Mouse (Mus musculus): Measurements from ENCODE around the gene Nudcd3. TPM values are rescaled to one million over a fixed set of nuclear protein-coding genes. Genes with fewer than 3 reads are reported as not detected.
A peak's percentile ranks its signal among the peaks of the same experiment; 100 is the strongest.

The Nudcd3 gene
- polyA plus RNA-seq, 1 experiment: 96.0 TPM

DNA sequence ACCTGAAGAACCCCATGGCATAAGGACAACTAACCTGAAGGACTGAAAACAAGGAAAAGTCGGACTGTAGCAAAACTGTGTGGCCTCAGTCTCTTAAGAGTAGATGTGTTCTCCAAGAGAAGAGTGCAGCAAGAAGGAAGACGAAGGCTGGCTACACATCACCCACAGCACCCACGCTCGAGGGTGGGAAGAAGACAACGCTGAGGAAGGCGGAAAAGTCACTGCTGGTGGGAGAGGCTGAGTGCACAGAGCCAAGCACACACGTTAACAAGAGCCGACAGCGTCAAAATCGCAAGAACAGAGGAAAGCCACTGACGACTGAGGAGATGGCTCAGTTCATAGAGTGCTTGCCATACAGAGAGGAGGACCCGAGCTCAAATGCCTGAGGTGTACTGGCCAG, 36.5 kb downstream of the Nudcd3 start:
- DNase-seq: no peak
- whole genome bisulfite sequencing: 78% methylated on average over 12 of the region's 12 CpGs
- peaks cover 21% of the 10 kb centered on the region for H3K4me1 ChIP-seq (ENCODE audit: control insufficient read depth, insufficient read depth, low read length)
- no peaks in the 10 kb centered on the region for H3K27me3 ChIP-seq (ENCODE audit: control insufficient read depth, insufficient read depth, low read length)
- TF ChIP-seq POLR2A (IDR thresholded peaks at IDR 0.05; ENCODE audit: borderline replicate concordance, insufficient read depth, low read length): no peak
- no peak for TF ChIP-seq CTCF (IDR thresholded peaks at IDR 0.05; ENCODE audit: borderline replicate concordance, insufficient read depth, low read depth, low read length)
- H3K4me3 ChIP-seq (replicated peaks; ENCODE audit: insufficient read depth, low read depth, low read length): no peak overlapping the region
- no peak overlapping the region for H3K27ac ChIP-seq (ENCODE audit: insufficient read depth, low read length)

DNA sequence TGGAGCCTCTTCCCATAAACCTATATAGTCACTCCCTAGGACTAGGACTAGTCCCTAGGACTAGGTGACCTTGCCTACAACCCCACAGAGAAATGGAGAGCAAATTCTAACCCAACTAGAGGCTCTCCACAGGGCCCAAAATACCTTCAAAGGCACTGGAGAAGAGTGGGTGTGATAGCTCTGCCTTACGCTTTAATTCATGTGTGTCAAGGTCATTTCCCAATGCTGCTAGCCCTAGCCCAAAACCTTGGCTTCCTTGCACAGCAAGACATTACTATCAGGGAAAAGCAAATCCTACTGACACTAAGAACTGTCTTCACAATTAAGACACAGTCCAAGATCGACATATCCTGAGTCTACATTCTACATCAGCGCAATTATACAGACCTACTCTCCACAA, 37.2 kb downstream of the Nudcd3 start:
- Histone ChIP-seq H3K27me3 (ENCODE audit: control insufficient read depth, insufficient read depth, low read length) (no peaks in the 10 kb centered on the region), H3K4me1 (ENCODE audit: control insufficient read depth, insufficient read depth, low read length) (peaks cover 21% of the 10 kb centered on the region), H3K4me3 (replicated peaks; ENCODE audit: insufficient read depth, low read depth, low read length) (no peak overlapping the region), H3K27ac (ENCODE audit: insufficient read depth, low read length) (no peak overlapping the region)
- TF ChIP-seq POLR2A (IDR thresholded peaks at IDR 0.05; ENCODE audit: borderline replicate concordance, insufficient read depth, low read length) (no peak), CTCF (IDR thresholded peaks at IDR 0.05; ENCODE audit: borderline replicate concordance, insufficient read depth, low read depth, low read length) (no peak)
- no peak for DNase-seq
- 96% methylated on average over 3 of the region's 3 CpGs for WGBS

DNA sequence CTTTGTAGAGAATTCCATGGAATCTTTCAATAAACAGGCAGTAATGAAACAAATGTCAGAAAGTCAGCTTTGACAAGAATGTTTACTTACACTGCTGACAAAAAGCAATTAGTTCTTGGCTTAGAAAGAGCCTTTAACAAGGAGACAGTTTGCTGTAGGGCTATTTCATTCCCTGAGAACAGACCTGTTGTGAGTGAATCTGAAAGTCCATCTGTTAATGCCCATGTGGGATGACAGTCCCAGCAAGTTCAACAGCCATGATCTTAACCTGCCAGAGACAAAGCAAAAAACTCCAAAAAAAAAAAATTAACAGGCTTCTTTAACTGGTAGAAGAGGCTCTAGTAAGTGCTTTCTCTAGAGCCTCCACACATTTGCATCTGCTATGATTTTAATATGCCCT, 38.7 kb downstream of the Nudcd3 start:
- H3K27ac ChIP-seq (ENCODE audit: insufficient read depth, low read length): no peak overlapping the region

GRCm38 (mm10) chr11:6160663-6161271, 39.4 kb downstream of the Nudcd3 start:
- TF ChIP-seq POLR2A (IDR thresholded peaks at IDR 0.05; ENCODE audit: borderline replicate concordance, insufficient read depth, low read length) (no peak), CTCF (IDR thresholded peaks at IDR 0.05; ENCODE audit: borderline replicate concordance, insufficient read depth, low read depth, low read length) (no peak)
- DNase-seq: no peak
- Histone ChIP-seq H3K4me1 (ENCODE audit: control insufficient read depth, insufficient read depth, low read length) (peaks cover 25% of the 10 kb centered on the region), H3K4me3 (replicated peaks; ENCODE audit: insufficient read depth, low read depth, low read length) (no peak overlapping the region), H3K27me3 (ENCODE audit: control insufficient read depth, insufficient read depth, low read length) (no peaks in the 10 kb centered on the region), H3K27ac (ENCODE audit: insufficient read depth, low read length) (no peak overlapping the region)
- 73% methylated on average over 3 of the region's 3 CpGs for WGBS

More for the DNA sequence above, 38.7 kb downstream of the Nudcd3 start:
- Histone ChIP-seq H3K4me1 (ENCODE audit: control insufficient read depth, insufficient read depth, low read length) (peaks cover 25% of the 10 kb centered on the region), H3K27me3 (ENCODE audit: control insufficient read depth, insufficient read depth, low read length) (no peaks in the 10 kb centered on the region), H3K4me3 (replicated peaks; ENCODE audit: insufficient read depth, low read depth, low read length) (no peak overlapping the region)
- TF ChIP-seq CTCF (IDR thresholded peaks at IDR 0.05; ENCODE audit: borderline replicate concordance, insufficient read depth, low read depth, low read length) (no peak), POLR2A (IDR thresholded peaks at IDR 0.05; ENCODE audit: borderline replicate concordance, insufficient read depth, low read length) (no peak)
- peak in 1 of 2 experiments; percentile 74 for DNase-seq

GRCm38 (mm10) chr11:6159704-6160275, 40.4 kb downstream of the Nudcd3 start:
- H3K27ac ChIP-seq (ENCODE audit: insufficient read depth, low read length): no peak overlapping the region
- TF ChIP-seq POLR2A (IDR thresholded peaks at IDR 0.05; ENCODE audit: borderline replicate concordance, insufficient read depth, low read length): no peak
- TF ChIP-seq CTCF (IDR thresholded peaks at IDR 0.05; ENCODE audit: borderline replicate concordance, insufficient read depth, low read depth, low read length): no peak
- WGBS: 85% methylated on average over 4 of the region's 4 CpGs
- peaks cover 25% of the 10 kb centered on the region for H3K4me1 ChIP-seq (ENCODE audit: control insufficient read depth, insufficient read depth, low read length)
- H3K27me3 ChIP-seq (ENCODE audit: control insufficient read depth, insufficient read depth, low read length): no peaks in the 10 kb centered on the region
- no peak for DNase-seq
- no peak overlapping the region for H3K4me3 ChIP-seq (replicated peaks; ENCODE audit: insufficient read depth, low read depth, low read length)

DNA sequence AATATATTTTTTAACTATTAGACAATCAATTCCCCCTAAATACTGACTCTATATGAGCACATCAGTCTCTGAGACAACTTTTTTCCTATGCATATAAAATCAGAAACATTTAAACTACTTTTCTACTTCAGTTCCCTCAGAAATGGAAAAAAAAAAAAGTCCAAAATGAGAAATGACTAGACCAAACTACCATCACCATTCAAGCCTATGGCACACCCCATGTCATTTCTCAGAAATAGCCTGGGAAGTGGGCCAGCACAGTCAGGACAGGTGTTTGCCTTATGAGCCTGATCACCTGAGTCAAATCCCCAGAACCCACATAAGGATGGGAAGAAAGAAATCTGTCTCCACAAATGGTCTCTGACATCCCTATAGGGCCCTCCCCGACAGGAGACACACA, 41.7 kb downstream of the Nudcd3 start:
- peaks cover 30% of the 10 kb centered on the region for H3K4me1 ChIP-seq (ENCODE audit: control insufficient read depth, insufficient read depth, low read length)
- TF ChIP-seq CTCF (IDR thresholded peaks at IDR 0.05; ENCODE audit: borderline replicate concordance, insufficient read depth, low read depth, low read length) (no peak), POLR2A (IDR thresholded peaks at IDR 0.05; ENCODE audit: borderline replicate concordance, insufficient read depth, low read length) (no peak)
- no peak overlapping the region for H3K4me3 ChIP-seq (replicated peaks; ENCODE audit: insufficient read depth, low read depth, low read length)
- WGBS: 76% methylated on average over 1 of the region's 1 CpGs
- H3K27me3 ChIP-seq (ENCODE audit: control insufficient read depth, insufficient read depth, low read length): no peaks in the 10 kb centered on the region
- DNase-seq: no peak
- H3K27ac ChIP-seq (ENCODE audit: insufficient read depth, low read length): no peak overlapping the region

- peaks cover 31% of the 10 kb centered on the region for H3K4me1 ChIP-seq (ENCODE audit: control insufficient read depth, insufficient read depth, low read length)
- H3K27me3 ChIP-seq (ENCODE audit: control insufficient read depth, insufficient read depth, low read length): no peaks in the 10 kb centered on the region
- 6% methylated on average over 5 of the region's 5 CpGs for WGBS
- H3K27ac ChIP-seq (ENCODE audit: insufficient read depth, low read length): no peak overlapping the region
- TF ChIP-seq CTCF (IDR thresholded peaks at IDR 0.05; ENCODE audit: borderline replicate concordance, insufficient read depth, low read depth, low read length): no peak
- DNase-seq: peak; percentile 83 to 93
- no peak overlapping the region for H3K4me3 ChIP-seq (replicated peaks; ENCODE audit: insufficient read depth, low read depth, low read length)
Observed at GRCm38 (mm10) chr11:6157119-6157518, 43.1 kb downstream of the Nudcd3 start.

GRCm38 (mm10) chr11:6156651-6157050, 43.6 kb downstream of the Nudcd3 start:
- TF ChIP-seq CTCF (IDR thresholded peaks at IDR 0.05; ENCODE audit: borderline replicate concordance, insufficient read depth, low read depth, low read length) (no peak), POLR2A (IDR thresholded peaks at IDR 0.05; ENCODE audit: borderline replicate concordance, insufficient read depth, low read length) (no peak)
- peak in 1 of 2 experiments; percentile 48 for DNase-seq
- peaks cover 29% of the 10 kb centered on the region for H3K4me1 ChIP-seq (ENCODE audit: control insufficient read depth, insufficient read depth, low read length)
- no peak overlapping the region for H3K4me3 ChIP-seq (replicated peaks; ENCODE audit: insufficient read depth, low read depth, low read length)
- peak overlapping the region; percentile 23; the same call in 1 of the 2 replicates for H3K27ac ChIP-seq (ENCODE audit: insufficient read depth, low read length)
- no peaks in the 10 kb centered on the region for H3K27me3 ChIP-seq (ENCODE audit: control insufficient read depth, insufficient read depth, low read length)
- 31% methylated on average over 5 of the region's 5 CpGs for WGBS

Data from cerebellum, adult 2 months (tissue).